Mouse (Mus musculus) left cerebral cortex, adult 18-20 months (tissue): ENCODE measurements around the gene Xpo6. TPM values are rescaled to one million over a fixed set of nuclear protein-coding genes. Genes with fewer than 3 reads are reported as not detected.
A peak's percentile ranks its signal among the peaks of the same experiment; 100 is the strongest.

Experiments
- DNase-seq, 2 experiments: peaks; one replicate each; pipeline ENCODE4 v3.0.0; 2021 to 2022; ENCODE audit warnings: low spot score in 2 of 2, mixed read lengths in 1 of 2
- total RNA-seq, 2 experiments: library from RNA; stranded (reverse); gene quantifications; 2 replicates each; pipeline ENCODE4 v1.2.3; 2021

Xpo6 gene
- total RNA-seq, 2 experiments from 2014 or later, result 94.3 to 95.0 TPM

GRCm38 (mm10) chr7:126134634-126135321 is 65.5 kb downstream of the Xpo6 start:
- no peak for DNase-seq

GRCm38 (mm10) chr7:126127673-126128072 is 72.6 kb downstream of the Xpo6 start:
- DNase-seq, result no peak

- no peak for DNase-seq
Measured at GRCm38 (mm10) chr7:126126502-126126901, 73.8 kb downstream of the Xpo6 start.

GRCm38 (mm10) chr7:126121533-126121932 is 78.8 kb downstream of the Xpo6 start:
- DNase-seq, result no peak

GRCm38 (mm10) chr7:126119819-126120218 is 80.5 kb downstream of the Xpo6 start:
- no peak for DNase-seq

- DNase-seq, result no peak
Measured at GRCm38 (mm10) chr7:126113263-126113662, 87.0 kb downstream of the Xpo6 start.

- no peak for DNase-seq
Measured at GRCm38 (mm10) chr7:126111230-126111629, 89.1 kb downstream of the Xpo6 start.

GRCm38 (mm10) chr7:126109898-126110297 is 90.4 kb downstream of the Xpo6 start:
- DNase-seq, result no peak

- DNase-seq, result no peak
Measured at GRCm38 (mm10) chr7:126100440-126100839, 99.9 kb downstream of the Xpo6 start.

- no peak for DNase-seq
Measured at GRCm38 (mm10) chr7:126099835-126100234, 100.5 kb downstream of the Xpo6 start.

GRCm38 (mm10) chr7:126099163-126099775 is 101.0 kb downstream of the Xpo6 start:
- DNase-seq, result no peak

- DNase-seq, result no peak
Measured at GRCm38 (mm10) chr7:126097219-126097915, 102.9 kb downstream of the Xpo6 start.

- DNase-seq, result no peak
Measured at GRCm38 (mm10) chr7:126096596-126096995, 103.7 kb downstream of the Xpo6 start.

GRCm38 (mm10) chr7:126094738-126095137 is 105.6 kb downstream of the Xpo6 start:
- no peak for DNase-seq

GRCm38 (mm10) chr7:126093162-126093561 is 107.1 kb downstream of the Xpo6 start:
- no peak for DNase-seq

GRCm38 (mm10) chr7:126089782-126090181 is 110.5 kb downstream of the Xpo6 start:
- peak; percentile 61 to 71 for DNase-seq

- DNase-seq, result no peak
Measured at GRCm38 (mm10) chr7:126088155-126088554, 112.1 kb downstream of the Xpo6 start.

- no peak for DNase-seq
Measured at GRCm38 (mm10) chr7:126087602-126088001, 112.7 kb downstream of the Xpo6 start.

GRCm38 (mm10) chr7:126086321-126086741 is 114.0 kb downstream of the Xpo6 start:
- no peak for DNase-seq

- no peak for DNase-seq
Measured at GRCm38 (mm10) chr7:126085154-126085553, 115.1 kb downstream of the Xpo6 start.

- DNase-seq, result no peak
Measured at GRCm38 (mm10) chr7:126083980-126084348, 116.3 kb downstream of the Xpo6 start.

GRCm38 (mm10) chr7:126083341-126083979 is 116.8 kb downstream of the Xpo6 start:
- DNase-seq, result peak in 1 of 2 experiments; percentile 26
